Mouse (Mus musculus) bone marrow macrophage, adult 2 months (primary cell): ENCODE results near the gene Lrrc3b. TPM values are rescaled to one million over a fixed set of nuclear protein-coding genes. Genes with fewer than 3 reads are reported as not detected.

Experiments
- H3K27ac ChIP-seq: 2 replicates; pipeline ENCODE4 v1.5.1; 2012; ENCODE audit warnings: low read depth, low read length; ENCODE audit not compliant: insufficient read depth
- H3K4me1 ChIP-seq: 2 replicates; pipeline ENCODE4 v1.6.1; 2012; ENCODE audit warnings: low read length; ENCODE audit not compliant: control insufficient read depth, insufficient read depth
- H3K4me3 ChIP-seq: 2 replicates; pipeline ENCODE4 v1.5.1; 2012; ENCODE audit warnings: mild to moderate bottlenecking, low read length, moderate library complexity; ENCODE audit not compliant: insufficient read depth
- CTCF ChIP-seq: IDR thresholded peaks from 2 replicates; pipeline ENCODE4 v1.5.1; 2012; ENCODE audit warnings: low read depth, mild to moderate bottlenecking, low read length, moderate library complexity
- POLR2A ChIP-seq: IDR thresholded peaks from 2 replicates; pipeline ENCODE4 v1.6.1; 2012; ENCODE audit warnings: mild to moderate bottlenecking, low read depth, low read length, borderline replicate concordance
- polyA plus RNA-seq: library from polyadenylated mRNA; stranded (reverse); fragments of >200 nt; gene quantifications from 2 replicates; pipeline ENCODE4 v1.2.4, GENCODE M21; 2012; ENCODE audit not compliant: missing spikeins, insufficient read depth, insufficient read length

Lrrc3b gene
- polyA plus RNA-seq, 1 experiment, result not detected

- H3K4me3 ChIP-seq, result no peak overlapping the region
- no peaks in the 10 kb centered on the region for H3K4me1 ChIP-seq
- no peak for TF ChIP-seq CTCF
- no peak overlapping the region for H3K27ac ChIP-seq
Measured at GRCm38 (mm10) chr14:15384972-15385371, 53.8 kb downstream of the Lrrc3b start.

GRCm38 (mm10) chr14:15384532-15384931, 54.3 kb downstream of the Lrrc3b start:
- TF ChIP-seq CTCF, result no peak
- no peak for TF ChIP-seq POLR2A
- Histone ChIP-seq H3K4me1 (no peaks in the 10 kb centered on the region), H3K4me3 (no peak overlapping the region), H3K27ac (no peak overlapping the region)

- H3K4me3 ChIP-seq, result no peak overlapping the region
- no peaks in the 10 kb centered on the region for H3K4me1 ChIP-seq
- TF ChIP-seq POLR2A, result no peak
- no peak for TF ChIP-seq CTCF
- H3K27ac ChIP-seq, result no peak overlapping the region
Measured at GRCm38 (mm10) chr14:15383133-15383532, 55.7 kb downstream of the Lrrc3b start.

- Histone ChIP-seq H3K27ac (no peak overlapping the region), H3K4me3 (no peak overlapping the region), H3K4me1 (no peaks in the 10 kb centered on the region)
- TF ChIP-seq POLR2A, result no peak
- no peak for TF ChIP-seq CTCF
Measured at GRCm38 (mm10) chr14:15377368-15377767, 61.4 kb downstream of the Lrrc3b start.

- no peak overlapping the region for H3K27ac ChIP-seq
- H3K4me3 ChIP-seq, result no peak overlapping the region
- TF ChIP-seq CTCF (no peak), POLR2A (no peak)
- H3K4me1 ChIP-seq, result no peaks in the 10 kb centered on the region
Measured at GRCm38 (mm10) chr14:15376786-15377185, 62.0 kb downstream of the Lrrc3b start.

- TF ChIP-seq POLR2A, result no peak
- Histone ChIP-seq H3K4me1 (no peaks in the 10 kb centered on the region), H3K4me3 (no peak overlapping the region), H3K27ac (no peak overlapping the region)
Measured at GRCm38 (mm10) chr14:15374271-15374670, 64.5 kb downstream of the Lrrc3b start.

GRCm38 (mm10) chr14:15372985-15373384, 65.8 kb downstream of the Lrrc3b start:
- H3K27ac ChIP-seq, result no peak overlapping the region
- no peak overlapping the region for H3K4me3 ChIP-seq
- no peaks in the 10 kb centered on the region for H3K4me1 ChIP-seq
- no peak for TF ChIP-seq CTCF
- TF ChIP-seq POLR2A, result no peak

GRCm38 (mm10) chr14:15365045-15365444, 73.7 kb downstream of the Lrrc3b start:
- TF ChIP-seq CTCF (no peak), POLR2A (no peak)
- Histone ChIP-seq H3K27ac (no peak overlapping the region), H3K4me3 (no peak overlapping the region), H3K4me1 (no peaks in the 10 kb centered on the region)

GRCm38 (mm10) chr14:15359893-15360292, 78.9 kb downstream of the Lrrc3b start:
- Histone ChIP-seq H3K27ac (no peak overlapping the region), H3K4me3 (no peak overlapping the region), H3K4me1 (no peaks in the 10 kb centered on the region)
- TF ChIP-seq POLR2A (no peak), CTCF (no peak)

- no peak overlapping the region for H3K27ac ChIP-seq
Measured at GRCm38 (mm10) chr14:15359134-15359533, 79.7 kb downstream of the Lrrc3b start.

GRCm38 (mm10) chr14:15355512-15355911, 83.3 kb downstream of the Lrrc3b start:
- TF ChIP-seq CTCF (0 out of 2 replicates have a peak, but pooled peaks have one; percentile 18), POLR2A (no peak)
- H3K4me3 ChIP-seq, result no peak overlapping the region
- H3K4me1 ChIP-seq, result no peaks in the 10 kb centered on the region
- H3K27ac ChIP-seq, result no peak overlapping the region

More at GRCm38 (mm10) chr14:15359134-15359533, 79.7 kb downstream of the Lrrc3b start:
- Histone ChIP-seq H3K4me1 (no peaks in the 10 kb centered on the region), H3K4me3 (no peak overlapping the region)
- TF ChIP-seq CTCF, result no peak
- no peak for TF ChIP-seq POLR2A
